Mouse (Mus musculus): Measurements from ENCODE around the gene Sult6b1.

DNA sequence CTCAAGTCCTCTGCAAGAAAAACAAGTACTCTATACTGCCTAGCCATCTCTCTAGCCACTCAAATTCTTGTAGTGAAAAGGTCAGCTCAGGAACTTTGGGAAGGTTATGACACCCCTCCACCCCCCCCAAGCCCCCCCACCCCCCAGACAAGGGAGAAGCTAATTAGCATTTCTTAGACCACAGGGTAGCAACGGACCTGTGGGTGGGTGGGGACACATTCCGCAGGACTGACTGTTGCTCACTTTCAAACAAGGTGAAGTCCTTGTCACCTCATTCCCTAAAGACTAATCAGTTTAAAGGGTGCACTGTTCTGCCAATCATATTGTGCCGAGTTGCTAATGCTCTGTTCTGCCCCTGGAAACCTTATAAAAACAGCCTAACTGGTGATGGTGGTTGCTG lies 7.1 kb upstream of the Sult6b1 start:
- no peak for TF ChIP-seq POLR2A (IDR thresholded peaks at IDR 0.05; ENCODE audit: control insufficient read depth, extremely low read depth, insufficient read depth, low read length, poor library complexity)
- TF ChIP-seq CTCF (IDR thresholded peaks at IDR 0.05; ENCODE audit: borderline replicate concordance, control insufficient read depth, extremely low read depth, insufficient read depth, low read length, poor library complexity), result no peak

Measured in thymus, adult 2 months (tissue).